Mouse (Mus musculus): Measurements from ENCODE around the gene Olfr1100.

GRCm38 (mm10) chr2:86960593-86960992 lies 19.2 kb downstream of the Olfr1100 start, which contains the start of gene Olfr1099:
- TF ChIP-seq POLR2A (IDR thresholded peaks at IDR 0.05; ENCODE audit: borderline replicate concordance, low read depth, low read length), result no peak
- TF ChIP-seq CTCF (IDR thresholded peaks at IDR 0.05; ENCODE audit: low read depth, low read length), result no peak
